Mouse (Mus musculus) adrenal gland, adult (tissue): Measurements from ENCODE around the gene Lmx1b.

Source experiments
- DNase-seq, 2 experiments: peaks; one replicate each; pipeline ENCODE4 v3.0.0; 2022 to 2023; ENCODE audit warnings: low spot score in 1 of 2; ENCODE audit not compliant: inconsistent age in 2 of 2

The Lmx1b gene

DNA sequence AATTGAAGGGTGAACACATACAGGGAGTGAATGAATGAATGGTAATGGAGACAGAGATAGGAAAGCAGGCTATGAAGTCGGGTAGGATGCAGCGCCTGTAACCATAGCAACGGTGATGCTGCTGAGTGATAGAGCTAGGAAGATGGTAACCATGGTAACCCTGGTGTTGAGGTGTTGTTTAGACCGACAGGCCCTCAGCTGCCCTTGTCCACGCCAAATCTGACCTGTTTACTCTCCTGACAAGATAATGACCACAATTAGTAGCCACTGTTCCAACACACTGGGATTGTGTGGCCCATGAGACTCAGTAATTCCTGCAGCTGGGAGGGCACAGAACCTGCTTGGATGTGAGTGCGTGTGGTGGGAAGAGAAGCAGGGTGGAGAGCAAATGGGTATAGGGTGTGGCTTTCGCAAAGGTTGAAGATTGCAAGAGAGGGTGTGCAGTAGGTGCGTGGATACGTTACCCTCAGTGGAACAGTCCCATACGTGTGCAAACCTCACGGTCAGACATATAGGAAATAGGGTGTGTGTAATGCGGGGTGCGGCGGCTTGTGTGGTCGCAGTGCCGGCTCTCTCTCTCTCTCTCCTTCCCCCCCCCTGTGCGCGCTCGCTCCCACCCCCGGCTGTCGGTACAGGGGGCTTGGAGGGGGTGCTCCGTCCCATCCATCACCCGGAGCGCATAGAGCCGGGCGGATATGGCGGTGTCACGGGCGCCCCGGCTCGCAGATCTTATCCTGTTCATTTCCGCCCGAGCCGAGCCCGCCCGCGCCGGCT is 96.7 kb downstream of the Lmx1b start:
- no peak for DNase-seq

DNA sequence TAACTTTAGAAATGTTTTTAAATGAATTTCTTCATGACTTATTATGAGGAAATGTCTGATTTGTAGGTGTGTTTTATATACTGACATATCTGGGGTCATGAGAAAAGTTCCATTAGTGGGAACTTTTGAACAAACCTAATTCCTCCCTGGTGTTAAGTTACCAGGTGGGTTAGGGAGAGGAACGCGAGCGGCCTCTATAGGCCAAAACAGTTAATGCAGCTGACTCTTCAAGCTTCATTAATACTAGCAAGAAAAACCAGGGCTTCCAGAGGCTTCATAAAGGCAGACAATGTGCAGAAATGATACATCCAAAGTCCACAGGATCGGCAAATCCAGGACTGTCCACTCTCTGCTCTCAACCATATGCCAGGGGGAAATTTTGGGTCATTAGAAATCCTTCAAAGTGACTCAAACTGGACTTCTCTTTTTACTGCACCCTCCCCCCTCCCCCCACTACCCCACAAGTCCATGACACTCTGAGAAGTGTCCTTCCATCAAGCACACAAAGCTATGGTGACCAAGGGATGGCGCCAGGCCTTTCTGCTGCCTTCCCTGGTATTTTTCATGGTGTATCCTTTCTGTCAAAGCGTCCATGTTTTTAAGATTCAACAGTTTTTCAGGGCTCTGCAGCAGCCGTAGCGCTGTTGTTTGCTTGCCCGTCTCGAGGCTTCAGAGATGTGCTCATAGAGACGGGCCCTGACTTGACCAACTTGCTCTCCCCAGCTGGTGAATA is 97.4 kb downstream of the Lmx1b start:
- DNase-seq, result peak; percentile 37 to 82

DNA sequence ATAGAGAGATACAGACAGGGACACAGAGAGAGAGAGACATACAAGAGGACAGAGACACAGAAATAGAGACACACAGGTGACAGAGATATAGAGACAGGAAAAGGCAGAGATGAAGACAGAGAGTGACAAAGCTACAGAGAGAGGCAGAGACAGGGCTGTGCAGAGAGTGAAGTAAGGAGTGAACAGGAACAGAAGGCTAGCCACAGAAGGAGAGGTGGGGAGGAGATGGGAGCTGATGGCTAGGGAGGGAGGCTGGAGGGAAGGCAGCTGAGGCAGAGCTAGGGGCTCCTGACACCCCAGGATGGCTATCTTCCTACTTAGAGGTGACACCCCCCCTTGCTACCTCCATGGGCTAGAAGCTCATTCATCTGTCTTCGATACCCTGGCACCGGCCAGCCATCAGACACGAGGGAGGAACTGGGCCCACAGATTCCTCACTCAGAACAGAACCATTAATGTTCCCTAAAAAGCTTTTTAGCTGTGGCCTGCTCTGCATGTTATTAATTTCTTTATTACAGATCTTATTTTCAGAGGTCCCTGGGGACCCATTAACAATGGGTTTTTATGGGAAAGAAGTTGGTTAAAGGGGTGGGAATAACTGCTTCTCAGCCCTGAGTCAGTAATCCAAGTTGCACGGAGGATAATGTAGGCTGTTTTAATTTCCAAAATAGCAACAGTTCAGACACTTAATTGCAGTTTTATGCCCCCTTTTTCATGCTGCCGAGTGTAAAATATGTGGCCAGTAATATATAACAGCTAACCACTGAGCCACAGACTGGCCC is 114.8 kb downstream of the Lmx1b start:
- DNase-seq, result no peak

DNA sequence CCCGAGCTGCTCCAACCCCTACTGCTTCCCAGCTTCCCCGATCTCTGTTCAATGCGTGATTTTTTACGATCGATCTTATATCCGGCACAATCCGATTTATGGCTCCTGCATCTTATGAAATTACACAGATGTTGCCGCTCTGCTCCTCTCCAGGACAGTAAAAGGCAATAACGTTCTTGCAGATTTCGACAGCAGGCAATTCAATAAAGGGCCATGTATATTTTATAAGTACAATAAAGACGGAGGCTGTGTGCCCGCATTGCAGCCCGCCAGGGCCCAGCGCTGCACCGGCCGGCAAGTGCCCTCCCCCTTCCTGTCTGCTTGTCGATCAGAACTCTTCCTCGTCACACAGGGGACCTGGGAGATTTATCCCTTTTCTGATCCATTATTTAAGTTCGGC is 124.5 kb downstream of the Lmx1b start:
- DNase-seq, result no peak

DNA sequence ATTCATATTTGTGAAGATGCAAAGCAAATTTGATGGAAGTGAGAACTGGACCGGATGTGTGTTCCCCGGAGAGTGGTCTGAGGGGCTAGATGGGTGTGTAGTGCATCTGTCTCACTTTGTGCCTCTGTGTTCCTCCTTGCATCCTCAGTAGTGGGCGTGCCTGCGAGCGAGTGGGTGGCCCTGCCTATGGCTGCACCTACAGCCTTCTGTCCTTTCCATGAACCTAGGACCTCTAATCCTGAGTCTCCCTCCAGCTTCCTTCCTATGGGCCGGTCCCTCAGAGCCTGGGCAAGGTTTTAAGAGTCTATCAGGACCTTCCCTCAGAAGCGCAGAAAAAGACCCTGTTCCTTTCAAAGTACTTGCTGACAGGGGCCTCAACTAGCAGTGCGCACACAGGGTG is 124.9 kb downstream of the Lmx1b start:
- no peak for DNase-seq
